Mouse (Mus musculus): ENCODE results near the gene Phlda2.
"Not testable (repeated sequence)": the region's sequence is repeated elsewhere in the genome, so short reads cannot be mapped to it uniquely, and the experiment has no call there.

Gene Phlda2

GRCm38 (mm10) chr7:143502418-143503200, at the start of gene Phlda2:
TSS of gene Phlda2 (minus strand) at chr7:143503150.
- DNase-seq: no peak

- DNase-seq: no peak
Observed at GRCm38 (mm10) chr7:143549588-143550220, 46.8 kb upstream of the Phlda2 start.

GRCm38 (mm10) chr7:143548976-143549457, 46.1 kb upstream of the Phlda2 start, which contains the start of gene Nap1l4:
TSS of gene Nap1l4 (minus strand) at chr7:143549106.
- DNase-seq: peak; percentile 99

GRCm38 (mm10) chr7:143548231-143548961, 45.4 kb upstream of the Phlda2 start:
- peak; percentile 71 to 81 for DNase-seq

GRCm38 (mm10) chr7:143546554-143546953, 43.6 kb upstream of the Phlda2 start:
- no peak for DNase-seq

GRCm38 (mm10) chr7:143544368-143544767, 41.4 kb upstream of the Phlda2 start:
- peak; percentile 27 to 38 for DNase-seq

GRCm38 (mm10) chr7:143538671-143539070, 35.7 kb upstream of the Phlda2 start:
- no peak for DNase-seq

GRCm38 (mm10) chr7:143538229-143538628, 35.3 kb upstream of the Phlda2 start:
- not testable (repeated sequence) for DNase-seq

GRCm38 (mm10) chr7:143536251-143536650, 33.3 kb upstream of the Phlda2 start:
- DNase-seq: no peak

- no peak for DNase-seq
Observed at GRCm38 (mm10) chr7:143533284-143533683, 30.3 kb upstream of the Phlda2 start.

- no peak for DNase-seq
Observed at GRCm38 (mm10) chr7:143532410-143532809, 29.5 kb upstream of the Phlda2 start.

- DNase-seq: no peak
Observed at GRCm38 (mm10) chr7:143519333-143519732, 16.4 kb upstream of the Phlda2 start.

- DNase-seq: no peak
Observed at GRCm38 (mm10) chr7:143514416-143514768, 11.4 kb upstream of the Phlda2 start.

- DNase-seq: no peak
Observed at GRCm38 (mm10) chr7:143513763-143514415, 10.9 kb upstream of the Phlda2 start.

GRCm38 (mm10) chr7:143511335-143511712, 8.4 kb upstream of the Phlda2 start:
- DNase-seq: no peak

GRCm38 (mm10) chr7:143510593-143511334, 7.8 kb upstream of the Phlda2 start:
- no peak for DNase-seq

- no peak for DNase-seq
Observed at GRCm38 (mm10) chr7:143509566-143509965, 6.6 kb upstream of the Phlda2 start.

- DNase-seq: peak; percentile 55 to 59
Observed at GRCm38 (mm10) chr7:143506675-143507074, 3.7 kb upstream of the Phlda2 start.

- DNase-seq: no peak
Observed at GRCm38 (mm10) chr7:143506271-143506670, 3.3 kb upstream of the Phlda2 start.

GRCm38 (mm10) chr7:143505823-143506222, 2.9 kb upstream of the Phlda2 start:
- DNase-seq: peak; percentile 75 to 76

GRCm38 (mm10) chr7:143505411-143505810, 2.5 kb upstream of the Phlda2 start:
- DNase-seq: no peak

GRCm38 (mm10) chr7:143503926-143504325, 976 bp upstream of the Phlda2 start:
- no peak for DNase-seq

Measured in thymus, postnatal 36 days (tissue).